Mouse (Mus musculus): ENCODE data around the gene Cdh4.
A peak's percentile ranks its signal among the peaks of the same experiment; 100 is the strongest.

Cdh4 gene

DNA sequence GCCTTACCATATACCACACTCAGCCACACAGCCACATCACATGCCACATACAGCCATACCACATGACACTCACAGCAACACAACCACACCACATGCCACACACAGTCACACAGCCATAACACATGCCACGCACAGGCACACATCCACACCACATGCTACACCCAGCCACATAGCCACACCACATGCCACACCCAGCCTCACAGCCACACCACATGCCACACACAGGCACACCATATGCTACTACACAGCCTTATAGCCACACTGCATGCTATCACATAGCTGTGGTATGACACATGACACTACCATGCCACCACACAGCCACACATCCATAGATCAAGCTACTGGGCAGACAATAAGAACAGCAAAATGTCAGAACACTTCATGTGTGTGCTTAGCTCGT is 158.1 kb downstream of the Cdh4 start:
- DNase-seq: no peak

DNA sequence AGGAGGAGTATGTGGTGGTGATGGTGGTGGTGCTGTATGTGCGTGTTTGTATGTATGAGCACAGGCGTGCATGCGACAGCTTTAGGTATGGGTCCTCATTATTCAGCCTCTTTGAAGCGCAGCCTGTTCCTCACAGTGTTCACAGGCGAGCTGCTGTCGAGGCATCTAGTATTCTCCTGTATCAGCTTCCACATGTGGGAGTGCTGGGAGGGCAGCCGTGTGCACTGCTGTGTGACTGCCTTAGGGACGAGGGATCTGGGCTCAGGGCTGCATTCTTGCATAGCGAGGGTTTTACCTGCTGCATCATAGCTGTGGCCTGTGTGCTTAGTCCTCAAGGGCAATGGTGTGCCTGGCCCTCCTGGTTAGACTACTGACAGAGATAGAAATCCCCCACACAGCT is 158.9 kb downstream of the Cdh4 start:
- no peak for DNase-seq

DNA sequence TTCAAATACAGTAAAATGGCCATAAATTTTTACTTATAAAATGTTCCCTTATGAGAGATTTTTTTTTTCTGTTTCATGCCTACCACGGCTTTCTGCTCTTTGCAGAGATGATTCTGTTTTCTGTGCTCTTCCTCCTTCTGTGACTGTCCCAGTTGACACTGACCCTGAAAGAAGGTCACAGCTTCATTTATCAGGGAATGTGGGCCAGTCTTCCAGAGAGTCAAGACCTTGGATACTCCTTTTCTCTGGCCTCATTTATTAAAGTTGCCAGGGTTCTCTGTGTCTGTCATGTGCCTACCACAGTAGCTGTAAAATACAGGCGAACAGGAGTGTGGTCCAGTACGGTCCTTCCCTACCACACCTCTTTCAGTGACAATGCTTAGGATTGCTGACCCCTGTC is 162.5 kb downstream of the Cdh4 start:
- DNase-seq: no peak

DNA sequence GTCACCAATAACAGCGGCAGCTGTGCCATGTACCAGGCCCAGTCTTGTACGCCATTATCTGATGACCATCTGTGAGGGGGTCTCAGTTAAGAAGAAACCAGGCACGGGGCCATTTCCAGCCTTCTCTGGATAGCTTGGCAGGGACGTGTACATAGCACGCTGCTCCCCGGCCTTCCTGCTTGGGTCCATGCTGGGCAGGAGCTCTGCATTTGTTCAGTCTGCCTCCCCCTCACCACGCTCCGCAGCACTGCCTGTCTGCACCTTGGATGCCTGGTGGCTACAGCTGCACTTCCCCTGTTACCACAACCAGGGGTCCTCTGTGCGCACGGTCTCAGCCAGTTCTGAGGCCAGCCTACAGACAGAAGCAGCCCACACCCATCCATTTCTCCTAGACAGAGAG is 163.0 kb downstream of the Cdh4 start:
- DNase-seq: no peak

DNA sequence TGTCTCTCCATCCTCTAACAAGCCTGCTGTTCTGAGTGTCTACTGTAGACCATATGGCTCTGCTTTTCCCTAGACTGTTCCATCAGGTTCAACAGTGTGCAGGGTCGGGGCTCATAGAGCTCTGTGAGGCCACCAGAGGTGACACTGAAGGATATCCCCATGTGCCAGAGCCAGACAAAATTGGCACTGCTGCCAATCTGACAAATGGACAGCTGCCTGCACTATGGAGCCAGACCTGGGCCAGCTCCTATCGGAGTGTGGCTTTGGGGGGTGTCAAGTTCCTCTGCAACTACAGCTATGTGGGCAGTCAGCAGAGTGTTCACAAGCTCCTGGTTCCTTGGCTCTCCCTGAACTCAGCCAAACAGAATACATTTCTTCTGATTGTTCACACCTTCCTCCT is 164.1 kb downstream of the Cdh4 start:
- no peak for DNase-seq

DNA sequence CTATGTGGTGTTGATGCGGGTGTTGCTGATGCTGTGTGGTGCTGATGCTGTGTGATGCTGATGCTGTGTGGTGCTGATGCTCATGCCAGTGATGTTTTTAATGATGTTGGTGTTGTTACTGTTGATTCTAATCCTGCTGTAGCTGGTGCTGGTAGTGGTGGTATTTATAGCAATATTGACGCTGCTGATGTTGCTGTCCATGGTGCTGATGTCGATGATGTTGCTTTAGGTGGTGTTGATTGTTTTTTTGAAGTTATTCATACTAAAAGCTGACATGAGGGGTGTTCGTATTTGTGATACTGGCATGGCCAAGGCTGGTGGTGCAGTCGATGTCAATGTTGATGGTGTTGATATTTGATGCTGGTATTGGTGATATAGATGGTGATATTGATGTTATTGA is 173.7 kb downstream of the Cdh4 start:
- peak; percentile 15 for DNase-seq

DNA sequence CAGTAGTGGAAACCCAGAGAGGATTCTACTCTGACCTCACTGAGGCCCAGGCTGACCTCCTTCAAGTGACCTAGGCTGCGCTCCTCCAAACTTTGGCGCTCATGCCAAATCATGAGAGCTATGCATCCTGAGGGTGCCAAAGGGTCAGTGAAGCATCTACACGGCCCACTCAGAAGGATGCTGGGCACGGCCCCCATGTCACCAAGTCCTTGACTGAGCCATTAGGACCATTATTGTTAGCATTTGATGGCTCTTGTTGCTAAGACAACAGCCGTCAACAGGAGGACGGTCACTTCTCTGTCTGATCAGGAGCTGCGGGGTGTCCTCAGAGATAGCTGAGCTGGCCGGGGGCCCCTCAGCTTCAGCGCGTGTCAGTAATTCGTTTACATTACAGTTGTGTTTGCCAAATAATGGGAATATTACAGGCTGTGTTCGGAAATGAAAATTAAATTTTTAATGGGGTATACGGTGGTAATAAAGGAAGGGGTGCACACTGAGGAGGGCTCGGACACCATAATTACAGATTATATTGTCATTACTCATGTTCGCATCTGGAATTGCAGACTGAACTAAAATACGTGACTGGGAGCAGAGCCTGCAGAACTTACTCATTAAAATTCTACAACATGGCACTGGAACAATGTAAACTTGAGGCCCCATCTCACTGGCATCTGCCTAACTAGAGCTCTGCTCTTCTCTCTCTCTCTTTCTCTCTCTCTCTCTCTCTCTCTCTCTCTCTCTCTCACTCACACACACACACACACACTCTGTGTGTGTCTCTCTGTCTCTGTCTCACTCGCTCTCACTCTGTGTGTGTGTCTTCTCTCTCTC is 181.6 kb downstream of the Cdh4 start:
- no peak for DNase-seq

DNA sequence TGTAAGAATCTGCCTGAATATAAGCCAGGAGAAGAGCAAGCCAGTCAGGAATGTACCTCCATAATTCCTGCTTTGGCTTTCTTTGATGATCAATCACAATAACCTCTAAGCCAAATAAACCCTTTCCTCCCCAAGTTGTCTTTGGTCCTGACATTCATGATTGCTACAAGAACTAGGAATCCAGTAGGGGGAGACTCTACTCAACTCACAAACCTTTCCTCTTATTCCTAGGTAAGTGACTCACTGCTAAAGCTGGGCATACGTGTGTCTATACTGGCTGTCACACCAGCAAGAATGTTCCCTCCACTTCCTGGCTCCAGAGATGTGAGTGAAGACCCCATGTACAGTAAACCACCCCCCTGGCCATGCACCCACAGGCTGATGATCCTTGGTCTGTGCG is 185.3 kb downstream of the Cdh4 start:
- no peak for DNase-seq

DNA sequence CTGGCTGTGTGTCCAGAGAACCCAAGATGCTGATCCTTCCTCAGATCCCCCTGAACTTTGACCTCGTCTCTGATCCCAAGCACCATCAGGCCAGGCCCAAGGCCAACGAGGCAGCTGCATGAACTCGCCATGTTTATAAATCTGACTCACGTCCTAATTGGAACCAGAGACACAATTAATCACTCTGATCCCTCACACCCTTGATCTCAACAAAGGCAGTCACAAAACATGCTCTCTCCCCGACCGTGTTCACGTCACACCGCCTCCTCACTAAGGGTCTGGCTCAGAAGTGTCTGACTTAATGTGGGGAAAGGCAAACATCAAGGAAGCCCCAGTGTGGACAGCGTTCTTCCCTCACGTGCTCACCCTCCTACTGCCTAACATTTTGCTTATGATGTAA is 188.5 kb downstream of the Cdh4 start:
- DNase-seq: no peak

DNA sequence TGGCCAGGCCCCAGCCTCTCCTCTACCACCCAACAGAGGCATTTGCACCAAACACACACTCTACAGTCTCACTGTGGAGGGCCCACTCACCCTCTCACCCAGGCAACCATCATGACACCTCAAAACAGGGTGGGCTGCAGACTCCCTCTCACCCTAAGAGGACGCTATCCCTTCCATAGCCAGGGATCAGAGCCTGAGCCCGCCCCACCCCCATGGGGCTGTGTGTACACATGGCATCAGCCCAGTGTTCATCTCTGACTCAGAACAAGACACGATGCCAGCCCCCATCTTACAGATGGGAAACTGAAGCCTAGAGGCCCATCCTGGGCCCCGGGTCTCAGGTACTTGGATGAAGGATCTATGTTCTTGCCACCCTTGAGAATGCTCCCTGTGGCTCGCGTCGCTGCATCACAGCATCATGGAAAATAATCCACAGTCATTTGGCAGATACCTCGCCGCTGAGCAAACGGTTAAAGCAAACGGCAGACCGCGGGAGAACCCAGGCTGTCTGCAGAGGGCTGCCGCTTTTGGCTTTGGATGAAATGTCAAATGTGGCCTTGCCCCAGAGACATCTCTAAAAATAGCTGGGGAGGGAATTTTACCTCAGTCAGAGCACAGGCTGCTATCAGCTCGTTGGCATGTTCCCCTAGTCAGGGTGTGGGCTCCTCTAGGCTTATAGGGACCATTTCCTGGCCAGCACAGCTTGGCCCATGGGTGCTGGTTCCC is 198.5 kb downstream of the Cdh4 start:
- DNase-seq: no peak

DNA sequence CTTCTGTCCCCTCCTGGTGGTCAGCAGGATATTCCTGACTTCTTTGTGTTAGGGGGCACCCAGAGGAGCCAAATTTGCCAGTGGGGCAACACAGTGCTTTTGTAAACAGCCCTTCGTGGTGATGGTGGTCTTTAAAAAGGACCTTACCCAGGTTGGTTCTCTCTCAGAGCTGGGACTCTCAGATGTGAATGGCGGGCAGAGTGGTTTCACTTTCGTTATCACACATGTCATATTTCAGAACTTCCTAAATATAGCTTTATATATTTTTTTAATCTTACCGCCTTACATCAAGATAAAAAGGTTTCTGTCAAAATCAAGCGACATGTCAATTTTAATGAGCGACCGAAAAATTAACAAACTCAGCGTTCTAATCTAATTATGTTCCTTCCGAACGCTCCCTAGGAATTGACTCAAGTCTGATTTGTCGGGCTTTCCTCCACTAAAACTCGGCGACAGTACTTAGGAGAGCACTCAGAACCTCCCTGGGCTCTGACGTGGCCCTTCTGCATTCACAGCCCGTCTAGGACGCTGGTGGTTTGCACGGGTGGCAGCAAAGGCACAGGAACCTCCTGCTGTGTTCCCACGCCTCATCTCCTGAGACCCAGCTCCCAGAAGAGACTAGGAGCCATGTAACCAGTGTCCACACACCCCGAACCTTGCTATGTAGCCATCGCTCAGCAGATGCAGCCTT is 206.5 kb downstream of the Cdh4 start:
- DNase-seq: no peak

DNA sequence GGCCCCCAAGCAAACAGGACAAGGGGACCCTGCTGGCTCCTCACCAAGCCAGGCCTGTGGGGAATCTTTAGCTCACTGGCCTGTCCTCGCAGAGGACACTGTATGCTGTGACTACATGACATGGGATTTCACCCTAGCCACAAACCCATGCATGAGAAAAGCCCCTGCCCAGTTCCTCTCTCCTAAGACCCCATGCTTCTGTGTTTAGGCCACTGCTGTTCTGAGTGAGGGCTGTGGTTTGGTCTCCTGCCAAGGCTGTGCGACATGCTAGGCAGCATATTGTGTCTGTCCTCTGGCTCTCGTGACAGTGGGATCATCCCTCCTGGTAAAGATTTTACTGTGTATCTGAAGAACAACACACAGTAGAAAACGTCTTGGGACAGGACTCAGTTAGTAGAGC is 207.1 kb downstream of the Cdh4 start:
- DNase-seq: no peak

DNA sequence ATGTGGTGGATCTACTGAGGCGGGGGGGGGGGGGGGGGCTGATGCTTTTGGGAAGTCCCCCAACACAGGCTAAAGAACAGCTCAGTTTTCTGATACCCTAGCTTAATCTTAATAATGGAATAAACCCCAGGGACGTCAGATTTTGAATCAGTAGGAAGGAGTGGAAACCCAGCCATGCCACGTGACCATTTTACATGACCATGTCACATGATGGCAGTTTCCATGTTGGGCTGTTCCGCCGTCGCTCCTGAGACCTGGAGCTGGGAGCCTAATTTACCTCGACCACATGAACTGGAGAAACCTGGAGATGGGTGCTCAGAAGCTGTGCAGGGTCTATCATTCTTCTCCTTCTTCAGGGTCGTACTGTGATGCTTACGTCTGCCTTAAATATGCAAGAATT is 207.9 kb downstream of the Cdh4 start:
- no peak for DNase-seq

DNA sequence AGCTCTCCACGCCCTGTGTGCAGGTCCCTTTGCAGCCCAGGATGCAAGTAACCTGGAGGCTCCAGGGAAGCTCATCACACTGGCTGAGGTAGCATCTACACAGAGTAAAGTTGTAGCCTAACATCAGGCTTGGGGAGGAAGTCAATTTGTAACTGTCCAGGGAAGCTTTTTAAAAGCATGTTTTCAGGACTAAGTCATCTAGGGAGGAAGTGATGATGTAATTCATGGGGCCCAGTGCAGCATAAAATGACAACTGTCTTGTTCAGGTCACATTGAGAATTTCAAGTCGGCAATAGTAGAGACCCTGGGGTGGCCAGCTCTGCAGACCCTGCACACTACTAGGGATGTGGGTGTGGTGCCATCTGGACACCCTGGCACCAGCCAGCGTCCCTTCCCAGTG is 213.3 kb downstream of the Cdh4 start:
- no peak for DNase-seq

DNA sequence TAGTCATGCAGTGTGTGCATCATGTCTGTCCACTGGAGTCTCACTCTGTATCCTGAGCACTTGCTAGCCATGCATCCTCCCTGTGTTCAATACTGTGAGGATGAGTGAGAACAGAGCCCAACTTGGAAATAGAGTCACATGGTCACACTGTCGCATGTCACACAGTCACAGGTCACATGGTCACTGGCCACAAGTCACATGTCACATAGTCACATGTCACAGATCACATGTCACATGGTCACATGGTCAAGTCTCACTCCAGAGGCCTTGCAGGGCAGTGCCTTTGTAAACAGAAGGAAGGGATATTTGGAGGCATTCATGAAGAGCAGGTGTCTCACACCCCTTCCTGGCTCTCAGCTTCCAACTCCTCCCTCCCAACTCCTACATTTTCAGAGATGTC is 217.0 kb downstream of the Cdh4 start:
- DNase-seq: no peak

DNA sequence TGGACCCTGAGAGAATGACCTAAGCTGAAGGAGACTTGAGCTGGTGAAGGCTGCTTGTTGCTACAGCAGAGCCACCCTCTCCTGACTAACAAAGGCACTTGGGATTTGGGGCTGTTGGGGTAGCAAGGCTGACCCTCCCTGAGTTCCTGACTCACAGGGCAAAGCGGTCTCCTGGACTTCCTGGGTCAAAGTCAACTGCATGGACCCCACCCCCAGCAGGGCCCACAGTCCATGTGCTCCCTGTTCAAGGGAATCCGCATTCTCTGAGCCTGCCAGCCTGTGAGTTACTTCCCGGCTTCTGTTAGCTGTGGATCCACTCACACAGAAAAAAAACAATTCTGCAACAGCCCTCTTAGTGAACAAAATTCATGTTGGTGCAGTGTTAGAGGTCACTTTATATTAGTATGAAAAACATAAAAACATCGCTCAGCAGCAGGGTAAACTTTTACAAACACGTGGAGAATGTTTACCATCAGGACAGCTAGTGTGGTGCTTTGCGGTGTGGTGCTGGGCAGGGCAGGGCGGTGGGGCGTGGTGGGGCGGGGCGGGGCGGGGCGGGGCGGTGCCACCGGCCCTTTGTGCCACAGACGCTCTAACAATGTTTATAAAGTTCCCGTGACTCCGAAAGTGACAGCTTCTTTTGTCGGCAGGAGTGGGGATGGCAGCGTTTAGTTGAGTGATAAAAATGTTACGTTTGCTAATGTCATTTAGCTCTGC is 219.9 kb downstream of the Cdh4 start:
- no peak for DNase-seq

DNA sequence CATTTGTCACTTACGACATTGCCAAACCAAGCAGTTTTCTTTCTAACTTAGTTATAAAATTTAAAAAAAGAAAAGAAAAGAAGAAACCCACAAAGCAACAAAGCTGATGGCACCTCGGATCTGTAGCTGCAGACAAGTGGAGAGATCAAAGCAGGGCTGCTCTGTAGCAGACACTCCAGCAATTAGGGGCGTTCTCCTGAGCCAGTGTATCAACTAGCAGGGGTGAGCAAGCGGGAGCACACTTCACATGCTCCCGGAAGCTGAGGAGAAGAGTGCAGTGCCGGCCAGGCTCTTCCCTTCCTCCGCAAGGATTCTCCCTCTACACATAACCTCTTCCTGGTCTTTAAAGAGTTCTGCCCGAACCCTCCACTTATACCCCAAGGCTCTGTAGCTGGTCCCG is 220.5 kb downstream of the Cdh4 start:
- no peak for DNase-seq

DNA sequence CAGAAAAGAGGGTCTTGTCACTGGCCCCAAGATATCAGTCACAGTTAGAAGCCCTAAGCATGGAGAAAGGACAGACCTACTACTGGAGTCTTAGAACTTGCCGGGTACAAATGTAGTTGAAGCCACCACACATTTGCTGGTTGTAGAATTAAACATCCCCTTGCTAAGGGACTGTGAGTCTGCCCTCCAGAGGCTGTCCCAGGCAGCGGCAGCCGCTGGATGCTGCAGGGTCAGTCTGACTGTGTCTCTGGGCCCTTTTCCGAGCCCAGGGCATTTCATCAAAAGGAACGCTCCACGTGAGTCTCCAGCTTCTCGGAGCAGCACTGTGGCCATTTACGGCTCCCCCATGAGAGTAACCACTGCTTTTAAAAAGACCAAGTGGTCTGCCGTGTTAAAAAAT is 221.4 kb downstream of the Cdh4 start:
- DNase-seq: no peak

DNA sequence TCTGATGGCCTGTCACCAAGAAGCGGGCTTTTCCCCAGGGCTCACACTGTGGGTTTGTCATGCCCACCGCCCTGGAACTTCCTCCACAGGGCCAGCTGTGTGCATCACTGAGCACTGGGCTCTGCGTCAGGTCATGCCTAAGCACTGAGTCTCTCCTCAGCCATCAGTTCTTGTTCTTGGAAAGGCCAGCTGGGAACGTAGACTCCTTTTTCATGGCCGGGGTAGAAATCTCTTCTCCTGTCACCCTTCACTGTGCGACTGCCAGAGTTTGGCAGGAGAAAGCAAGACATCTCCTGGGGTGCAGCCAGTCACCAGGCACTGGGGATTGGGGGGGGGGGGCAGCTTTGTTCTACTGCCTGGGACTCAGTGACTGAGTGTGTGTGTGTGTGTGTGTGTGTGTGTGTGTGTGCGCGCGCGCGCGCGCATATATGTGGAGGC is 222.0 kb downstream of the Cdh4 start:
- DNase-seq: no peak

DNA sequence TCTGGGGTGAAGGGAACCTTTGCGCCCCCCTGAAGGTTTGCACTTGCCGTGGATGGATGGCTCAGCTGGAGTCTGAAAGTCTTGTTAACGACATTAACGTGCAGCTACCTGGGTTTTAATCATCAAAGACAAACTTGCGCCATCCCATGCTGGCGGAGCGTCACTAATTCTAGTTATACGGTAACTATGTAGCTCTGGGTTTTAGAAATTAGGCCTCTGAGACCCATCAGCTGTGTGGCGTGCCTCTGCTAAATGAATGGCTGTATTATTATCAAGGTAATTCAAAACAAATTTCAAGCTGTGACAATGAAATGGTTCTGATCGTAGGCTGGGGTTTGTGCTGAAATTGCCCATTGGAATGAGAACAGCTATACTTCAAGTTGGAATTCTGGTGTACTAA is 228.5 kb downstream of the Cdh4 start:
- DNase-seq: no peak

DNA sequence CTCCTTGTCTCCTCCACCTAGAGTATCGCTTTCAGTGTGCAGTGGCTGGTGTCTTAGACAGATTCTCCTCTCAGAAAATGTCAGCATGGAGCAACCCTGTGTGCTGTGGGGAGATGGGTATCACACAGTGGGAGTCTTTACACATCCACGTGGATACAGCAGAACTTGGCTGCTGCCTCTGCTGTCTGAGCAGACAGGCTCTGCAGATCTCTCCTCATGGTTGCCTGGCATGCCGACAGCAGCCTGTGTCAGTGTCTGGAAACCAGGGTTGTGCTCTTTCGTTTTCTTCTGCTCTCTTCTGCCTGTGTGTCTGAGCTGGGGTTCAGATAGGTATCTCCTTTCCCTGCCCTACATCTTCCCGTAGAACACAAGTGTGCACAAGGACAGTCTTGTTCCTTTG is 237.6 kb downstream of the Cdh4 start:
- no peak for DNase-seq

DNA sequence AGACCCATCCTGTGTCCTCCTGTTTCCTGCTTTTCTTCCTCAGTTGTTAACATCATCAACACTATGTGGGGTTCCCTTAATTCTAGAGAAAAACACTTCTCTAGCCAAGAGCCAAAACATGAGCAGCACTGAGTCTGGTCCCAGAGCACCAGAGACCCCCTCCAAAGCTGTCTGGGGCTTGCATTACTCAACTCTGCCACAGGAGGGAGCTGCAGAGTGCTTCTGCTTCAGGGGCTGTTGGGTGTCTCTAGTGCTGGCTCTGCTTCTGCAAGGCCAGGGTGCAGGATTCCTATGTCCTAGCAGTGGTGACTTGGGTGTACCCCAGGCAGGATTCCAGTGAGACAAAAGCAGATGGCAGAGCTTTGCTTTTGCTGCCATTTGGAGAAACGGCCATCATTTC is 239.2 kb downstream of the Cdh4 start:
- peak; percentile 26 for DNase-seq

DNA sequence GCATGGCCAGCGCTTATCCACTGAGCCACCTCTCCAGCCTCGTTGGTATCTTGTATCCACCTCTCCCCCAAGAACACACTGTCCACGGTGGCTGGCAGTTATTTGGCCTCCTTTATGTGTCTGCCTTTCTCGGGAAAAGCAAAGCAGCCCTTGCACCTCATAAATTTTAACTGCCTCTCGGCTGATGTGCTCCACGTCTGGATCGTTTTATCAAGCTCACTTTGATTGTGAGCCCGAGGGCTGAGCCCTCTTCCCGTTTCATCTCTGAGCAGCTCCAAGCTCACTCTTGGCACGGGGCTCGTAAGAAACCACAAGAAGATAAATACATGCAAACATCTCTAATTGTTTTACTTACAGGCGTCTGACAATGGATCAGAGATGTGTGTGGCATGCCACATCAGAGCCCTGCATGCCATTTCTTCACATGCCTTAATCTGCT is 245.0 kb downstream of the Cdh4 start:
- peak; percentile 27 for DNase-seq

Measured in lung, postnatal 36 days (tissue).